Mouse (Mus musculus) lung, postnatal 25 days (tissue): ENCODE results near the gene Ssc4d.

ENCODE experiments used
- DNase-seq: peaks from one replicate; pipeline ENCODE4 v3.0.0; 2022; ENCODE audit warnings: low spot score

The Ssc4d gene

DNA sequence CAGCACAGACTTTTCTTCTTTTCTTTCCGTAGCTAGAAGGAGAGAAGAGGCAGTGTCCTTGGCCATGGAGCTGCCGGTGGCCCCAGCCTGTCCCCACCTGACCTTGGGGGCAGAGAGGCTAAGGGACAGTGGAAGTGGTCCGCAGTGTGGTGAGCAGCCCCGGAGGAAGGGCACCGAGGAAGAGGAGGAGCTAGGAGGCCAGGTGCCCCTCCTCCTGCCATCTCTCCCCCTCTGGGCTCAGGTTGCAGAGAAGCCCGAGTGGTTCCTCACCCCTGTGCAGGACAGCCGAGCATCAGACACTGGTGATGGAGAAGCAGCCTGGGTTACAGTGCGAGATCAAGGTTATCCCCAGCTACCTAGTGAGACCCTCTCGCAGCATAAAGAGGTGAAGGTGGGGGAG, at the start of gene Ssc4d:
TSS of gene Ssc4d (minus strand) at position 167 of the 400 bp plus-strand sequence.
- no peak for DNase-seq

DNA sequence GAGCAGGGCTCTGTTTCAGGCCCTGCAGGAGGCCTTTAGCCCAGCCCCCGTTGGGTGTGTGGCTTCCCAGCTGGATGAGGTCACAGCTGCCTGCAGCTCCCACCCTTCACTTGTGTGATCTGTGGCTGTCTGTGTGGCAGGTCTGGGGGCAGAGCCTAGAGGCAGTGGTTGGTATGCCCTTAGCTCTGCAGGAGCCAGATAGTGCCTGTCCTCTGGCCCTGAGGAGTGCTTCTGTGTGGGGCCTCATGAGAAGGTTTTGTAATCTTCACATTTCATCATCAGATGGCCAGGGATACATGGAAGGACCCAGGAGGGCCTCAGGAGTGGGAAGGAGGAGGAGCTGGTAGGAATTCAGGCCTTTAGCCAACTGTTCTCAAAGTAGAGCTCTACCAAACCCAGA, 45.6 kb upstream of the Ssc4d start:
- no peak for DNase-seq

- DNase-seq: no peak
Measured at GRCm38 (mm10) chr5:136018726-136019125, 44.4 kb upstream of the Ssc4d start.

DNA sequence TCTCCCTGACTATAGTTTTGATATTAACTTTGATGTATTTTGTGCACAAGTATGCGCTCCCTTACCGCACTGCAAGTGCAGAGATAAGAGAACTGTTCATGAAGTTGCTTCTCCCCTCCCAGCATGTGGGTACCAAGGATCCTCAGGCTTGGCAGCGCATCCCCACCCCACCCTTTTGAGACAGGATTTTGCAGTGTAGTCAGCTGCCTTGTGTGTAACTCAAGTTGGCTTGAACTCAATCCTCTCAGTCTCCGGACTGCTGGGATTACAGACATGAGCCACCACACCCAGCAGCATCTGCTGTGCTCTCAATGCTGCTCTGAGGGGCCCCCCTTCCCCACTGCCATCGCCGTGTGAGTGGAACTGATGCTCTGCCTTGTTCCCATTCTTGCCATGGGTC, 42.9 kb upstream of the Ssc4d start:
- DNase-seq: no peak

- no peak for DNase-seq
Measured at GRCm38 (mm10) chr5:136016014-136016876, 41.9 kb upstream of the Ssc4d start.

DNA sequence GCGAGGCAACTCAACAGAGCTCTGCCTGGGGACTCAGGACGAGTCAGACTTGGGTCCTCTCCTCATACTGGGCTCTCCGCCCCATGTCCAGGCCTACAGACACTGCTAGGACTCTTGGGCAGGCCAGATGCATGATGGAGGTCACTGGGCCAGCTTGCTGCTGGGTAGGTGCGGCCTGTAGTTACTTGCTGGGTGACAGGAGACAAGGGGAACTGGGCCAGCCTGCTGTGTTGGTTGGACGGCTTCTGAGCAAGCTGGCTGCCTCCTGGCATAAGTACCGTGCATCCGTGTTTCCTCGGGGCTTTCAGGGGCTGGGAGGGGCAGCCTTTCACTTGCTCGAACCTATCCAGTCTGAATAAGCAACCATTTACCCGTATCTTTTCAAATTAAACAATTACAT, 41.3 kb upstream of the Ssc4d start:
- no peak for DNase-seq

- no peak for DNase-seq
Measured at GRCm38 (mm10) chr5:136014877-136015276, 40.5 kb upstream of the Ssc4d start.

- DNase-seq: no peak
Measured at GRCm38 (mm10) chr5:136007745-136008144, 33.4 kb upstream of the Ssc4d start.

GRCm38 (mm10) chr5:136004537-136004936, 30.2 kb upstream of the Ssc4d start:
- no peak for DNase-seq

DNA sequence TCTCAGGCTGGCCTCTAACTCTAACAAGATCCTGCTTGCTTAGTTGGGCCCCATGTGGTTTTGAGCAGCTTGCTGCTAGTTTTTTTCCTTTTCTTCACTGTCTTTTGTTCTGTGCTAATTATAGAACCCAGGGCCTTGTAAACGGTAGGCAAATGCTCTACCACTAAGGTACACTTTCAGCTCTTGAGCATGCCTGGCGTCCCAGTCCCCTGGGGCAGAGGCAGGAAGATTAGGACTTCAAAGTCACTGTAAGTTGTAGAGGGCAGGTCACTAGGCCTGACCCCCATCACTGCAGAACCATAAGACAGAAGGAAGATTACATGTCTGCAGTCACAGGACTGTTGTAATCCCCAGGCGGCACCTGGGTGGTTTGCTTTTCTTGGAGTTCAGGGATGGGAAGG, 28.4 kb upstream of the Ssc4d start:
- DNase-seq: no peak

GRCm38 (mm10) chr5:136002325-136002724, 28.0 kb upstream of the Ssc4d start:
- DNase-seq: peak; percentile 51

DNA sequence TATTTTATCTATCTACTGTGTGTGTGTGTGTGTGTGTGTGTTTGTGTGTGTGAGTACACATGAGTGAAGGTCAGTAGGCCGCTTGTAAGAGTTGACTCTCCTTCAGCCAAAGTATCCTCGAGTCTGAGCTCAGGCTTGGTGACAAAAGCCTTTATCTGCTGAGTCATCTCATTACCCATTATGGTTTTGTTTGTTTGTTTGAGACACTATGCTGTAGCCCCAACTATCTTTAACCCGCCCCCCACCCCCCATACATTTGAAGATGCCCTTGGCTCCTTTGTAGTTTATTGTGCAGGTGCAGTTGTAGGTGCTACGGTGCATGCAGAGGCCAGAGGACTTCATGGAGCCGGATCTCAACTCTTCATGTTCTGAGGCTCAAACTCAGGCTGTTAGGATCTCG, 26.9 kb upstream of the Ssc4d start:
- no peak for DNase-seq

GRCm38 (mm10) chr5:135996162-135996561, 21.8 kb upstream of the Ssc4d start:
- no peak for DNase-seq

DNA sequence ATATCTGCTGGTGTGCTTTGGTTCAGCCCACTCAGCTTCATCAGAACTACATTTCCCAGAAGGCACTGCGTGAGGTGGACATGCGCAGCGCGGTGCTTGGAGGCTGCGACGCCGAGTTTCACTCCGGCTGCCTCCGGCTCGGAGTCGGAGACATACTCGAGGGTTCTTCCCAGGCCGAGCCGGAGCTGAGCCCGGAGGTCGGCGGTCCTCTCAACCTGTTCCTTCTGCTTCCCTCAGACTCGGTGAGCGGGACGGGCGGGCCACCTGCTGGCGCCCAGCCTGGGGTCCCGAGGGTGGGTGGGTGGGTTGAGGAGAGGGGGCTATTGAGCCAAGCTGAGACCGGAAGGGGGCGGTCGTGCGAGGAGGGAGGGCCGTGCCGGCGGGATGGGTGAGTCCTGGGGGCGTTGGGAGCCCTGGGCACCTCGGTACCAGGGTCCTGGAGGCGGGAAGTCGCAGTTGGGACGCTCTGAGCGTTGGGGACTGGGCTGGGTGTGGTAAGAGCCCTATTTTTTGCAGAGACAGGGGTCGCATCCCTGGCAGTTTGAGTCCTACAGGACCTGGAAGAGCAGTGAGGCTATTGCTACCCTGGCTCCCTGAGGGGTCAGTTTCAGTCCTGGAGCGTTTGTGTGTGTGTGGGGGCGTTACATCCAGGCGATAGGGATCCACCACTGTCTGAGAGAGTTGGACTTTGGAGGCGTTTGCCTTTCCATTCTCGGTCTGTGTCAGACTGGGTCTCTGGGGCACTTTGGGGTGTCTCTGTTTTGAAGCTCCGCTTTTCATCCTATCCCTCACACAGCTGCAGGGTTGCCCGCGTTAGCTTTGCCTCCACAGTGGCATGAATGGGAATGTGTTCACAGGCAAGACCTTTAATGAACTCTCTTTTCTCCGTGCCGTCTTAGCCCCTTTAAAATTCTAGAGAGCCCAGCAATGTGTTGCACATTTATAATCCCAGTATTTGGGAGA, 20.7 kb upstream of the Ssc4d start, which contains the start of gene Dtx2:
TSS of gene Dtx2 (plus strand) at position 76 of the 963 bp plus-strand sequence.
- peak; percentile 93 for DNase-seq

GRCm38 (mm10) chr5:135994335-135994724, 20.0 kb upstream of the Ssc4d start:
- DNase-seq: no peak

DNA sequence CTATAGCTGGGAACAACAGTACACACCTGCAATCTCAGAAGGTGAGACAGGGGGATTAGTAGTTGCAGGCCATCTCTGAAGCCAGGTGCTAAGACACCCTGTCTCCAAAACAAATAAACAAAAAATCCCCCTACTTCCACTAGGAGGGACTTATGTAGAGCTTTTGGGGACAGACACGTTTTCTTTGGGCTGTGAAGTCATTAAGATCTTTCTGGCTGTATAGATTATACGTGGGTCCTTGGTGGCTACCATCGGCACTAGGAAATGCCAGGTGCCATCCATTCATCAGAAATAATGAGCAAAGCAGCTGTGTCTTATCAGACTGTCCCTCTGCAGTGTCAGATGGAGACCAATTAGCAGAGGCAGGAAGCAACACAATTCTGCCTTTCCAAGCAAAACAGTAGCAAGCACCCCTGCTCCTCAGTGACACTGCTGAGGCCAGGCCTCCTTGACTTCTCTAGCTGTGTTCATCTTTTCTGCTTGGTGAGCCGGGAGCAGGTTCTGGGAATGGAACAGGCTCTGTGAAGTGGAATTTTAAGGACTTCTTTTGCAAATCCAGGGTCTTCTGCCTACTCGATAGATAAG, 19.1 kb upstream of the Ssc4d start:
- no peak for DNase-seq

DNA sequence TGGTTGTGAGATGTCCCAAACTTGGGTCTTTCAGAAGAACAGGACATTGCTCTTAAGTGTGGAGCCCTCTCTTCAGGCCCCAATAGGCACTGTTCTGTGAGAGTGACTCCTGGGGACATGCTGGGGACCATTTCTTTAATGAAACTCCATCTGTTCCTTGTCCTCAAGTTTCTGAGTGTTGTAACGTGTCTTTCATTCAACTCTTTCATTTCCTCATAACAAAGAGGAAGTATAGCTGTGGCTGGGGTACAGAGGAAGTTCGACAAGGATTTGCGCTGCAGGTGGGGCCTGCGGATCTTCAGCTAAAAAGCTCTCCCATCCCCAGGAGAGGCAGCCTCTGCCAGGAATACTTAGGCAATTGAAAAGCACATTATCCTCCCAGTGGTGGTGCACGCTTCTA, 16.3 kb upstream of the Ssc4d start:
- DNase-seq: peak; percentile 37

DNA sequence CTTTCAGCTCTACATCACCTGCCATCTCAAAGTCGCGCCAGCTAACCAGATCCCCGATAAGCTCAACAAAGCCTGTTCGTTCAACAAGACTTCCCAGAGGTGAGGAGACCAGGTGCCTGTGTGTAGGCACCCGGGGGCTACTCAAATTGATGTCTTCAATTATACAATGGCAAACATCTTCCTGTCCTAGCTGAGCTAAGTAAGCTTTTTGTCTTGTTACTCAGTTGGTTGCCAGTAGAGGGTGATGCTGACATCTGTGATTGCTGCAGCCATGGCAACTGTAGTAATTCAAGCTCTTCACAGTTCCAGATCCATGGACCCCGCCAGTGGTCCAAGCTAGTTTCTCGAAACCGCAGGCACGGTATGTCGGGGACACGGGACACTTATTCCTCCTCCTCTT, 12.9 kb upstream of the Ssc4d start:
- no peak for DNase-seq

- no peak for DNase-seq
Measured at GRCm38 (mm10) chr5:135984546-135985044, 10.3 kb upstream of the Ssc4d start.

DNA sequence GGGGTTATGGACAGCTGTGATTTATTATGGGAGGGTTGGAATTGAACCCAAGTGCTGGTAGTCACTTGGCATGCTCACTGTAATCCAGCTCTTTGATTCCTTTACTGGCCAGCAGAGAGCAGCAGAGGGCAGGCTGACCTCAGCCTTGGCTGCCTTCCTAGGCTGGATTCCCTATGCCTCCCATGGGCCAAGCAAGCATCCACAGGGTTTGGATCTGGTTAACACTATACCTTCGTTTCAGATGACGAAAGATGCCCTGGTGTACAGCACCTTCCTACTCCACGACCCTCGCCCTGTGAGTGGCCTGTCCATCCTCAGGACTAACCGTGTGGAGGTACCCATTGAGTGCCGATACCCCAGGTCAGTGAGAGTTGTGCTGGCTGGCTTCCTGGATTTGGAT, 8.1 kb upstream of the Ssc4d start:
- DNase-seq: peak; percentile 47

DNA sequence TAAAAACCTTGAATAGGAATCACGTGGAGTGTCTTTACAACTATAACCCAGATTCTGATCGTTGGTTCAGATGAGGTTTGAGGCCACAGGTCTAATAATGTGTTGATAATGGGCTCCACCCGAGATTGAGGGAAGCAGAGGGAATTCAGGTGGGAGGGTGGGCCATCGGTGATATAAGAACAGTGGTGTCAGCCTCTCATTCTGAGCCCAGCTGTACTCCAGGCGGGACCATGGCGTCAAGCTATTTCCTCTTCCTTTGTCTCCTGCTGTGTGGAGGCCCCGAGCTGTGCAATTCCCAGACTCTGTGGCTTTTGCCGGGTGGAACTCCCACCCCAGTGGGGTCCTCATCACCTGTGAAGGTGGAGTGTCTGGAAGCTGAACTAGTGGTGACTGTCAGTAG, 5.6 kb upstream of the Ssc4d start, which contains the start of gene Zp3:
TSS of gene Zp3 (plus strand) at position 196 of the 400 bp plus-strand sequence.
- no peak for DNase-seq

- DNase-seq: no peak
Measured at GRCm38 (mm10) chr5:135979381-135979780, 5.0 kb upstream of the Ssc4d start.
